Mouse (Mus musculus) olfactory bulb, adult 2 months (tissue): ENCODE measurements around the gene Fam118b.

Experiments used
- CTCF ChIP-seq: fragments of 200-500 bp; IDR thresholded peaks from 2 replicates; pipeline ENCODE4 v1.5.1; 2012; ENCODE audit warnings: low read depth, mild to moderate bottlenecking, low read length, moderate library complexity; ENCODE audit not compliant: insufficient read depth
- POLR2A ChIP-seq: fragments of 200-500 bp; IDR thresholded peaks from 2 replicates; pipeline ENCODE4 v1.6.1; 2012; ENCODE audit warnings: mild to moderate bottlenecking, low read depth, low read length, moderate library complexity; ENCODE audit not compliant: insufficient read depth

DNA sequence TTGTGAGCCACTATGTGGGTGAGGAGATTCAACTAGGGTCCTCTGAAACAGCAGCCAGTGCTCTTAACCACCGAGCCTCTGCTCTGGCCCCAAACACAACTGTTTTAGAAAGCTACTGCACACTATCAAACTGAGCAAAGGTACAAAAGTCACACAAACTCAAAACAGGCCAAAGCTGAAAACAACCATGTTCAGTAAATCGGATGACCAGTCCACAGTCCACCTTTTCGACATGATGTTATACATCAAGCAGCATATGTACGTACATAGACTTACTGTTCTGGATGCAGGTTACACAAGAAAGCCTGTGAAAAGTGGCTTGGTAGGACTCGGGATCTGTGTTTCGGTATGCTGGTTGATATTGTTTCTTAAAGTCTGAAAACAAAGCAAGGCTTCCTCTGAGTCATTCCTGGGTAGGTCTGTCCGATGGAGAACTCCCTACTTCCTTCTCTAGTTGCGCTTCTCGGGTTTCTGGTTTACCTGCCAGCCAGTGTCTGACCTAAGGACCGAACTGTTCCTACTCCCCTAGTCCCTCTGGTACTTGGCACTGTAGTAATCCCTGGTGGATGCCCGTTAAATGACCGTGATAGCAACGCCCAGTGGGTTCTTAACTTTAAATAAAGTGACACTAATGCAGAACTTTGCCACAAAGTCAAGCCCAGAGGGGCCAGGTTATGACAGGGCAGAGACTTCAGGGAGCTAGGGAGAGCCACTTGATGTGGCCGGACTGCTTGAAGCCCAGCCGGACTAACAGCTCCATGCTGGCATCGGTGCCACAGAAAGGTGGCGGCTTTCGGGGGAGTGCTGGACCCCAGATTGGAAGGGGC lies 68.4 kb downstream of the Fam118b start:
- TF ChIP-seq CTCF: no peak
- TF ChIP-seq POLR2A: no peak
